Mouse (Mus musculus) liver, embryonic 14.5 days (tissue): ENCODE data around the gene Mesp2.

Source experiments
- CTCF ChIP-seq: IDR thresholded peaks from 2 replicates; pipeline ENCODE4 v1.5.1; 2016; ENCODE audit warnings: antibody characterized with exemption, low read depth, control low read depth
- EP300 ChIP-seq: IDR thresholded peaks from 2 replicates; pipeline ENCODE4 v1.6.1; 2016; ENCODE audit warnings: antibody characterized with exemption, low read depth

DNA sequence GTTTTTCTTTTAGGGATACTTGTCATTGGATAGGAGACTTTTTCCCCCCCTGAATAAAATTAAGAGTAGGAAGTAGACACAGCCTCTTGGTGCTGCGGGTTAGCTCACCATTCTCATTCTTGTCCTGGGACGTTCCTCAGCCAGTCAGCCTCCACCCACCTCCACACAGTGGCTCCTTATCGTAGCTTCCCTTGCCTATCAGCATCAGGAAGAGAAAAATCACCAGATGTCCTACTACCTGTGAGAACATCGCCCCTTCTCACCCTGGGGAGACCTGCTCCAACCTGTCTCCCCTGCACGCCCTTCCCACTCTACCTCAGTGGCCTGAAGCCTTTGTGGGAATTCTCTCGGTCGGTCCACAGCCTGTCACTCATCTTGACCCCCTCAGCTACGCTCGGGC, 50.3 kb downstream of the Mesp2 start, which contains the start of gene Anpep:
- no peak for TF ChIP-seq CTCF
- no peak for TF ChIP-seq EP300
